Mouse (Mus musculus) kidney, postnatal 0 days (tissue): ENCODE data around the gene Gm10382. TPM values are rescaled to one million over a fixed set of nuclear protein-coding genes. Genes with fewer than 3 reads are reported as not detected.

Experiments
- ATAC-seq: fragments of 200-750 bp; cut with Nextera tagmentation; replicated peaks from 2 replicates; pipeline ENCODE4 v1.8.0; 2017; ENCODE audit warnings: low read depth, moderate number of reproducible peaks, moderate TSS enrichment, moderate library complexity; ENCODE audit not compliant: low FRiP score
- DNase-seq: peaks from one replicate; pipeline ENCODE4 v3.0.0-alpha.2; 2016; ENCODE audit warnings: low spot score
- H3K27ac ChIP-seq: fragments of 300-500 bp; sonication (generic); 2 replicates; pipeline ENCODE4 v1.5.1; 2014; ENCODE audit warnings: mild to moderate bottlenecking
- H3K27me3 ChIP-seq: fragments of 300-500 bp; sonication (generic); 2 replicates; pipeline ENCODE4 v1.6.1; 2014; ENCODE audit warnings: low read length, mixed read lengths; ENCODE audit not compliant: insufficient read depth
- H3K36me3 ChIP-seq: fragments of 300-500 bp; sonication (generic); 2 replicates; pipeline ENCODE4 v1.6.1; 2014; ENCODE audit warnings: low read length, mixed read lengths; ENCODE audit not compliant: insufficient read depth
- H3K4me1 ChIP-seq: fragments of 300-500 bp; sonication (generic); replicated peaks from 2 replicates; pipeline ENCODE4 v1.6.1; 2014; ENCODE audit warnings: antibody characterized with exemption, low read length, mixed read lengths; ENCODE audit not compliant: insufficient read depth
- H3K4me2 ChIP-seq: fragments of 300-500 bp; sonication (generic); 2 replicates; pipeline ENCODE4 v1.6.1; 2014; ENCODE audit warnings: mild to moderate bottlenecking, low read length, moderate library complexity, mixed read lengths
- H3K4me3 ChIP-seq: fragments of 300-500 bp; sonication (generic); replicated peaks from 2 replicates; pipeline ENCODE4 v1.5.1; 2014; ENCODE audit warnings: low read depth, low read length
- H3K9ac ChIP-seq: fragments of 300-500 bp; sonication (generic); 2 replicates; pipeline ENCODE4 v1.6.1; 2014; ENCODE audit warnings: low read depth, low read length
- H3K9me3 ChIP-seq: fragments of 300-500 bp; sonication (generic); replicated peaks from 2 replicates; pipeline ENCODE4 v1.6.1; 2016; ENCODE audit warnings: low read length, inconsistent platforms, mixed read lengths
- CTCF ChIP-seq: IDR thresholded peaks from 2 replicates; pipeline ENCODE4 v1.5.1; 2016; ENCODE audit warnings: antibody characterized with exemption, low read depth, mild to moderate bottlenecking, moderate library complexity
- WGBS: fragments of 180-500 bp; shearing (Covaris S2); extraction: QIAGEN DNeasy Blood & Tissue Kit; methylation state at CpG from one replicate; pipeline ENCODE4 v1.1.7; 2014; 5-methylcytosine and 5-hydroxymethylcytosine counted together
- polyA plus RNA-seq: library from polyadenylated mRNA; unstranded; fragments of >200 nt; fragmentation: Nextera tagmentation; extraction: Ambion mirVana; gene quantifications from 2 replicates; pipeline ENCODE4 v1.2.1, GENCODE M21; 2015

Gene Gm10382
- polyA plus RNA-seq, 1 experiment from 2014 or later: 0.74 TPM

GRCm38 (mm10) chr5:125348487-125348886, 40.6 kb upstream of the Gm10382 start:
- Histone ChIP-seq H3K9me3 (no peaks in the 10 kb centered on the region), H3K27me3 (no peaks in the 10 kb centered on the region), H3K36me3 (no peaks in the 10 kb centered on the region), H3K4me1 (no peaks in the 10 kb centered on the region), H3K9ac (no peak overlapping the region), H3K27ac (no peak overlapping the region), H3K4me3 (no peak overlapping the region), H3K4me2 (no peak overlapping the region)
- DNase-seq (no peak), ATAC-seq (no peak)
- peak; percentile 76 for TF ChIP-seq CTCF
- WGBS: 43% methylated on average over 8 of the region's 8 CpGs

DNA sequence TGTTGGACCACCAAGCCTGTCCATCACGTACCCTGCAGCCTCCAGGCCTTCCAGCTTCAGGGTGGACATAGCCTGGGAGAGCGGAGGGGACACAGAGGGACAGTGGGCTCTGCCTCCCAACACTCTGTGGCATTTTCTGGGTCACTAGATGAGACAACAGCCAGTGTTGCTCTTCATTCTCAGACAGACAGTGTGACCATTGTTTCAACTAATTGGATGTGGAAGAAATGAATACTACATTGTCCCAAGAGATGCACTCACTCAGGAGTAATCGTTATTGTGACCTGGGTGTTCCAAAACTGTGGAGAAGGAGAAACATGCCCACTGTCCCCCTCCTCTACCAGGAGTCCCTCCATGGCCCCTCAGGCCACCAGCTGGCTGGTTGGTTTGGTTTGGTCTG, 39.7 kb upstream of the Gm10382 start:
- 84% methylated on average over 3 of the region's 3 CpGs for WGBS
- ATAC-seq: no peak
- H3K4me2 ChIP-seq: no peak overlapping the region

GRCm38 (mm10) chr5:125351057-125351456, 38.1 kb upstream of the Gm10382 start:
- H3K9me3 ChIP-seq: no peaks in the 10 kb centered on the region
- no peaks in the 10 kb centered on the region for H3K4me1 ChIP-seq
- DNase-seq (no peak), ATAC-seq (no peak)
- H3K4me3 ChIP-seq: no peak overlapping the region
- no peaks in the 10 kb centered on the region for H3K36me3 ChIP-seq
- 74% methylated on average over 8 of the region's 8 CpGs for WGBS
- no peaks in the 10 kb centered on the region for H3K27me3 ChIP-seq
- no peak overlapping the region for H3K4me2 ChIP-seq
- TF ChIP-seq CTCF: no peak
- H3K9ac ChIP-seq: no peak overlapping the region
- H3K27ac ChIP-seq: no peak overlapping the region

More for the DNA sequence above, 39.7 kb upstream of the Gm10382 start:
- H3K9ac ChIP-seq: no peak overlapping the region
- DNase-seq: no peak
- H3K9me3 ChIP-seq: no peaks in the 10 kb centered on the region
- no peak overlapping the region for H3K4me3 ChIP-seq
- H3K27me3 ChIP-seq: no peaks in the 10 kb centered on the region
- H3K36me3 ChIP-seq: no peaks in the 10 kb centered on the region
- no peaks in the 10 kb centered on the region for H3K4me1 ChIP-seq
- no peak for TF ChIP-seq CTCF
- no peak overlapping the region for H3K27ac ChIP-seq

- DNase-seq (no peak), ATAC-seq (no peak)
- Histone ChIP-seq H3K27me3 (no peaks in the 10 kb centered on the region), H3K4me2 (no peak overlapping the region), H3K4me3 (no peak overlapping the region), H3K36me3 (no peaks in the 10 kb centered on the region), H3K4me1 (no peaks in the 10 kb centered on the region), H3K9ac (no peak overlapping the region), H3K27ac (no peak overlapping the region), H3K9me3 (no peaks in the 10 kb centered on the region)
- 96% methylated on average over 5 of the region's 5 CpGs for WGBS
- TF ChIP-seq CTCF: no peak
Measured at GRCm38 (mm10) chr5:125351939-125352338, 37.2 kb upstream of the Gm10382 start.

GRCm38 (mm10) chr5:125352781-125353294, 36.3 kb upstream of the Gm10382 start:
- no peak overlapping the region for H3K4me2 ChIP-seq
- H3K9ac ChIP-seq: no peak overlapping the region
- no peaks in the 10 kb centered on the region for H3K9me3 ChIP-seq
- TF ChIP-seq CTCF: peak; percentile 22; the same call in 1 of the 2 replicates
- no peak overlapping the region for H3K27ac ChIP-seq
- no peak overlapping the region for H3K4me3 ChIP-seq
- H3K27me3 ChIP-seq: no peaks in the 10 kb centered on the region
- no peaks in the 10 kb centered on the region for H3K4me1 ChIP-seq
- H3K36me3 ChIP-seq: no peaks in the 10 kb centered on the region
- 93% methylated on average over 5 of the region's 5 CpGs for WGBS
- ATAC-seq (no peak), DNase-seq (no peak)

GRCm38 (mm10) chr5:125354885-125355492, 34.1 kb upstream of the Gm10382 start:
- 53% methylated on average over 7 of the region's 7 CpGs for WGBS
- TF ChIP-seq CTCF: no peak
- ATAC-seq: peak; percentile 34; the same call in 1 of the 2 replicates

DNA sequence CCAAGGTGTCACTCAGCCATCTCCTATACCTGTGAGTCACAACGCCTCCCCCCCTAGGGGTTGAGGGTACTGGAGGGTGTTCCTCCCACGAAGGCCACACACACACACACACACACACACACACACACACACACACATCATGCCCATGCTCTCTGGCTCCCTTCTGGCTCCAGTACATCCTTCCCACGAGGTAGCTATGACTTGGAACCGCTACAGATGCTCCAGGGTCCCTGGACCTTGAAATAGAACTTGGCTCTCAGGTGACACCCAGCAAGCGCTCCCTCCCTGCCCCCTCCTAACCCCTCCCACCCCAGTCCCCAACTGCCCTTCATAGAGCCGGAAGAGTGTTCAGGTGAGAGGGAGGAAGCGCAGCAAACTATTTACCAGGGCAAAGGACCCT, 33.5 kb upstream of the Gm10382 start:
- no peak for TF ChIP-seq CTCF
- Histone ChIP-seq H3K4me1 (no peaks in the 10 kb centered on the region), H3K36me3 (no peaks in the 10 kb centered on the region), H3K9me3 (no peaks in the 10 kb centered on the region), H3K4me2 (no peak overlapping the region), H3K27me3 (no peaks in the 10 kb centered on the region), H3K4me3 (no peak overlapping the region), H3K9ac (no peak overlapping the region), H3K27ac (no peak overlapping the region)
- DNase-seq (no peak), ATAC-seq (peak; percentile 44; the same call in 1 of the 2 replicates)
- WGBS: 30% methylated on average over 7 of the region's 7 CpGs

More at GRCm38 (mm10) chr5:125354885-125355492, 34.1 kb upstream of the Gm10382 start:
- no peak for DNase-seq
- H3K27me3 ChIP-seq: no peaks in the 10 kb centered on the region
- no peak overlapping the region for H3K4me2 ChIP-seq
- no peak overlapping the region for H3K4me3 ChIP-seq
- H3K27ac ChIP-seq: no peak overlapping the region
- no peaks in the 10 kb centered on the region for H3K9me3 ChIP-seq
- no peaks in the 10 kb centered on the region for H3K4me1 ChIP-seq
- H3K36me3 ChIP-seq: no peaks in the 10 kb centered on the region
- H3K9ac ChIP-seq: no peak overlapping the region
